Mouse (Mus musculus): ENCODE measurements around the gene 4933427D14Rik.
A peak's percentile ranks its signal among the peaks of the same experiment; 100 is the strongest.

4933427D14Rik gene

GRCm38 (mm10) chr11:72132266-72132665 lies 75.0 kb downstream of the 4933427D14Rik start:
- H3K36me3 ChIP-seq (ENCODE audit: insufficient read depth, low read length), result no peaks in the 10 kb centered on the region

GRCm38 (mm10) chr11:72131697-72132096 lies 75.6 kb downstream of the 4933427D14Rik start:
- H3K9me3 ChIP-seq (ENCODE audit: low read length), result no peaks in the 10 kb centered on the region
- H3K4me1 ChIP-seq (replicated peaks; ENCODE audit: low read depth, low read length), result peaks cover 62% of the 10 kb centered on the region
- peaks cover 64% of the 10 kb centered on the region for H3K27me3 ChIP-seq (ENCODE audit: insufficient read depth, low read length)
- H3K4me3 ChIP-seq (replicated peaks; ENCODE audit: low read length), result no peak overlapping the region
- H3K36me3 ChIP-seq (ENCODE audit: insufficient read depth, low read length), result no peaks in the 10 kb centered on the region
- TF ChIP-seq POU5F1 (IDR thresholded peaks at IDR 0.05; ENCODE audit: borderline replicate concordance, low read length), result no peak
- TF ChIP-seq NANOG (IDR thresholded peaks at IDR 0.05; ENCODE audit: borderline replicate concordance, low read length), result peak; percentile 59; the same call in 1 of the 2 replicates

More at GRCm38 (mm10) chr11:72132266-72132665, 75.0 kb downstream of the 4933427D14Rik start:
- Histone ChIP-seq H3K9me3 (ENCODE audit: low read length) (no peaks in the 10 kb centered on the region), H3K27me3 (ENCODE audit: insufficient read depth, low read length) (peaks cover 70% of the 10 kb centered on the region), H3K4me3 (replicated peaks; ENCODE audit: low read length) (0 out of 2 replicates have a peak overlapping the region, but pooled peaks have one; percentile 4), H3K4me1 (replicated peaks; ENCODE audit: low read depth, low read length) (peaks cover 68% of the 10 kb centered on the region)
- TF ChIP-seq NANOG (IDR thresholded peaks at IDR 0.05; ENCODE audit: borderline replicate concordance, low read length) (no peak), CTCF (conservative IDR thresholded peaks at IDR 0.05; ENCODE audit: low read length) (no peak), POU5F1 (IDR thresholded peaks at IDR 0.05; ENCODE audit: borderline replicate concordance, low read length) (no peak)

- no peak overlapping the region for H3K4me3 ChIP-seq (replicated peaks; ENCODE audit: low read length)
- H3K36me3 ChIP-seq (ENCODE audit: insufficient read depth, low read length), result no peaks in the 10 kb centered on the region
- peaks cover 59% of the 10 kb centered on the region for H3K27me3 ChIP-seq (ENCODE audit: insufficient read depth, low read length)
These were observed 76.4 kb downstream of the 4933427D14Rik start for GRCm38 (mm10) chr11:72130905-72131304.

DNA sequence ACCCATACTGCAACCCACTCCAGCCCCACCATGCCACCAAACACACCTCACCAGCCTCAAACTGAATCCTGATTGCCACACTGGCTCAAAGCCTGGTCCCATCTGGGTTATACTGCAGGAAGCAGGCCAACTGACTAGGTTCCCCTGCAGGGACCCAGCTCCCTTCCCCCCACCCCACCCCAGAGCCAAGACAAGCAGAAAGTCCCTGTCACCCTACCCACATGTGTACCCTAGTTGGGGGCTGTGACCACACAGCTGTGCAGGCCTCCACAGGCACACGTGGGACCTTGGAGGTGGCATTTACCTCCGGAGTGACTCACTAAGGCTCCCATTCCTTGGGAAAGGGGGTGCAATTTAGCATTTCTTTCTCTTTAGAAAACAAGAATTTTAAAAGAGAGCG lies 76.8 kb downstream of the 4933427D14Rik start:
- H3K4me3 ChIP-seq (replicated peaks; ENCODE audit: low read length), result no peak overlapping the region
- no peaks in the 10 kb centered on the region for H3K9me3 ChIP-seq (ENCODE audit: low read length)
- H3K4me1 ChIP-seq (replicated peaks; ENCODE audit: low read depth, low read length), result peaks cover 58% of the 10 kb centered on the region
- H3K36me3 ChIP-seq (ENCODE audit: insufficient read depth, low read length), result no peaks in the 10 kb centered on the region
- peaks cover 58% of the 10 kb centered on the region for H3K27me3 ChIP-seq (ENCODE audit: insufficient read depth, low read length)
- TF ChIP-seq NANOG (IDR thresholded peaks at IDR 0.05; ENCODE audit: borderline replicate concordance, low read length) (no peak), POU5F1 (IDR thresholded peaks at IDR 0.05; ENCODE audit: borderline replicate concordance, low read length) (no peak), CTCF (conservative IDR thresholded peaks at IDR 0.05; ENCODE audit: low read length) (no peak)

More at GRCm38 (mm10) chr11:72130905-72131304, 76.4 kb downstream of the 4933427D14Rik start:
- Histone ChIP-seq H3K4me1 (replicated peaks; ENCODE audit: low read depth, low read length) (peaks cover 56% of the 10 kb centered on the region), H3K9me3 (ENCODE audit: low read length) (no peaks in the 10 kb centered on the region)
- TF ChIP-seq NANOG (IDR thresholded peaks at IDR 0.05; ENCODE audit: borderline replicate concordance, low read length) (no peak), CTCF (conservative IDR thresholded peaks at IDR 0.05; ENCODE audit: low read length) (no peak), POU5F1 (IDR thresholded peaks at IDR 0.05; ENCODE audit: borderline replicate concordance, low read length) (no peak)

DNA sequence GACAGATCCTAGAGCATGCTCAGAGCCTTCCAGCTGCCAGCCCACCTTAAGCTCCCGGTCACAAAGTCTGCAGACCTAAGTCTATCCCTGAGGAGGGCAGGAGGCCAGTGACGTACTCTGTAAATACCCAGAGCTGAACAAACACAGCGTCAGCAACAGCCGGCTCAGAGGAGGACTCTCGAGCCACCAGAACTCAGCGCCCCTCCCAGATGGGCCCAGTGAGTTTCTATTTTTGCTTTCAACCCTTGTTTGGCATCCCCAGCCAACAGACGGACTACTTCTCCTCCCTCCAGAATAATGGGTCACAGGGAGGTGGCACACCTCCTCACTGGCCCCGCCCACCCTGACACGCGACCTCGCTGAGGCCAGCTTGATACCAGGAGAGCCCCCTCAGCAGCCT lies 77.2 kb downstream of the 4933427D14Rik start:
- H3K36me3 ChIP-seq (ENCODE audit: insufficient read depth, low read length), result no peaks in the 10 kb centered on the region
- H3K4me3 ChIP-seq (replicated peaks; ENCODE audit: low read length), result no peak overlapping the region
- H3K4me1 ChIP-seq (replicated peaks; ENCODE audit: low read depth, low read length), result peaks cover 55% of the 10 kb centered on the region
- TF ChIP-seq CTCF (conservative IDR thresholded peaks at IDR 0.05; ENCODE audit: low read length) (no peak), POU5F1 (IDR thresholded peaks at IDR 0.05; ENCODE audit: borderline replicate concordance, low read length) (no peak), NANOG (IDR thresholded peaks at IDR 0.05; ENCODE audit: borderline replicate concordance, low read length) (no peak)
- peaks cover 58% of the 10 kb centered on the region for H3K27me3 ChIP-seq (ENCODE audit: insufficient read depth, low read length)
- no peaks in the 10 kb centered on the region for H3K9me3 ChIP-seq (ENCODE audit: low read length)

DNA sequence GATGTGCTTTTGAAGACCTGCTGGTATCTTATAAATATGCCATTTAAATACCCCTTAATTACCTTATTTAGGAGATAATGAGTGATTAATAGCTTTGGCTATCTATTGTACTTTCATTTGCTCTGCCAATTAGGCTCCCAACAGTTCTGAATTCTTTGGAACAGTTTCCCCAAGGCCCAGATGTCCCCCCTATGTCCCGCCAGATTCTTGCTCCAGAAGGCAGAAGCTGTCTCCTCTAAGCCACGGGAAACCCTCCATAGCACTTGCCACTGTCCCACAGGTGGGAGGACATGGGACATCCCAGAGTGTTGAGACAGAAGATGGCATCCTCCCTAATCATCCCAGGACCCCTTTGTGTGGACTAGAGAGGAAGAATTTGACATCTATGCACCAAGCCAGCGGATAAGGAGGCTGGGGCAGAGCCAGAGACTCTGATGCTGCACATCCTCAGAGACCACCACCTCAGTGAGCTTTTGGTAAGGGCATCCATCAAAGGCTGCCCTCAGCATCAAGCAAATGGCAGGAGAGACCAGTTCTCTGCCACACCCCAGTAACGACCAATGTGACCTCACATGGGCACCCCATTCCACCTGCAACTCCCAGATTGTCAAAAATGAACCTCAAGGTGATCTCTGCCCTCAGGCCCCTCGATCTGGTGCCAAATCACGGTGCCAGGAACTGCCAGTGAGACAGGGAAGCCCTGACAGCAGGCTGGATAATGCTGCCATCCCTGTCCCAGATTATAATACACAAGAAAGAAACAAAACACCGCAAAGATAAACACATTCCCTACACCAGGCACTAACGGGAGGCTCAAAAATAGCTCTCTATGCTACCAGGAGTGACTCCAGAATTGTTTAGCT lies 78.0 kb downstream of the 4933427D14Rik start:
- Histone ChIP-seq H3K36me3 (ENCODE audit: insufficient read depth, low read length) (no peaks in the 10 kb centered on the region), H3K4me1 (replicated peaks; ENCODE audit: low read depth, low read length) (peaks cover 48% of the 10 kb centered on the region), H3K9me3 (ENCODE audit: low read length) (no peaks in the 10 kb centered on the region), H3K27me3 (ENCODE audit: insufficient read depth, low read length) (peaks cover 50% of the 10 kb centered on the region), H3K4me3 (replicated peaks; ENCODE audit: low read length) (no peak overlapping the region)
- TF ChIP-seq NANOG (IDR thresholded peaks at IDR 0.05; ENCODE audit: borderline replicate concordance, low read length) (no peak), POU5F1 (IDR thresholded peaks at IDR 0.05; ENCODE audit: borderline replicate concordance, low read length) (no peak), CTCF (conservative IDR thresholded peaks at IDR 0.05; ENCODE audit: low read length) (no peak)

DNA sequence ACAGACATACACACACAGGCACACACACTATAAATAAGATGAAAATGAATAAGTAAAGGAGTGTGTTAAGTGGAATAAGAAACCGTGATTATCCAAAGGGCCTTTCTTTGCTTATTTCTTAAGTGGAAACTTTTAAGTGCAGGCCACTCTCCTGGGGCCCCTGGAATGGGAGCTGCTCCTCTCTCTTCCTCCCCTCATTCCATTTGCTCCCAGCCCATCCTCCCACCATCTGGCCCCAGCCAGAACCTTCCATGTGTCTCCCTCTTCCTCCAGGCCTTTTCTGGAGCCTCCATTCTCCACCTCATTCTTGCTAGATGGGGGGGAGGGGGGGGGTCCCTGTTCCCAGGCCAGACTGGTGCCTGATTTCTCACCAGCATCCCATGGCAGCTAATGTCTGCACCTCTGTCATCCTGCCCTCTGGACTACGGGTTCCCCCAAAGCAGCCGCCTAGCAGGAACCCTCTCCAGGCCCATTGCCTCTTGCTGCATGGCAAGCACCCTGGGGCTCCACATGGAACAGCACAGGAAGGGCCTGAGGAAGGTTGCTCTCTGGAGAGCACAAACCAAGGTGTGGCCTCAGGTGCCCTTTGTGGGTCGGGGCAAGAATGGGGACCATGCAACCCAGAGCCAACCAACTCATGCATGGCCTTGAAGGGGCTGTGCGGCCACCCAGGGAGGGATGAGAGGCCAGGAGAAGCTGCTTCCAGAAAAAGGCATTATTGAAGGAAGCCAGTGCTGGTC lies 79.6 kb downstream of the 4933427D14Rik start:
- Histone ChIP-seq H3K27me3 (ENCODE audit: insufficient read depth, low read length) (peaks cover 34% of the 10 kb centered on the region), H3K4me1 (replicated peaks; ENCODE audit: low read depth, low read length) (peaks cover 42% of the 10 kb centered on the region), H3K4me3 (replicated peaks; ENCODE audit: low read length) (no peak overlapping the region), H3K9me3 (ENCODE audit: low read length) (no peaks in the 10 kb centered on the region), H3K36me3 (ENCODE audit: insufficient read depth, low read length) (no peaks in the 10 kb centered on the region)
- no peak for TF ChIP-seq NANOG (IDR thresholded peaks at IDR 0.05; ENCODE audit: borderline replicate concordance, low read length)
- TF ChIP-seq CTCF (conservative IDR thresholded peaks at IDR 0.05; ENCODE audit: low read length), result no peak
- no peak for TF ChIP-seq POU5F1 (IDR thresholded peaks at IDR 0.05; ENCODE audit: borderline replicate concordance, low read length)

- Histone ChIP-seq H3K9me3 (ENCODE audit: low read length) (no peaks in the 10 kb centered on the region), H3K4me1 (replicated peaks; ENCODE audit: low read depth, low read length) (peaks cover 29% of the 10 kb centered on the region), H3K4me3 (replicated peaks; ENCODE audit: low read length) (no peak overlapping the region), H3K36me3 (ENCODE audit: insufficient read depth, low read length) (no peaks in the 10 kb centered on the region), H3K27me3 (ENCODE audit: insufficient read depth, low read length) (peaks cover 25% of the 10 kb centered on the region)
- TF ChIP-seq CTCF (conservative IDR thresholded peaks at IDR 0.05; ENCODE audit: low read length) (no peak), POU5F1 (IDR thresholded peaks at IDR 0.05; ENCODE audit: borderline replicate concordance, low read length) (no peak), NANOG (IDR thresholded peaks at IDR 0.05; ENCODE audit: borderline replicate concordance, low read length) (no peak)
These were observed 81.5 kb downstream of the 4933427D14Rik start for GRCm38 (mm10) chr11:72125781-72126180.
